Mouse (Mus musculus) hindbrain, embryonic 14.5 days (tissue): ENCODE measurements around the gene L1cam. TPM values are rescaled to one million over a fixed set of nuclear protein-coding genes. Genes with fewer than 3 reads are reported as not detected.

ENCODE experiments used
- ATAC-seq: fragments of 200-750 bp; cut with Nextera tagmentation; 2 replicates; pipeline ENCODE4 v1.8.0; 2017; ENCODE audit warnings: moderate number of reproducible peaks, mild to moderate bottlenecking, moderate TSS enrichment, moderate library complexity; ENCODE audit not compliant: low FRiP score
- DNase-seq: peaks from one replicate; pipeline ENCODE4 v3.0.0-alpha.2; 2015; ENCODE audit warnings: low spot score
- H3K27ac ChIP-seq: fragments of 300-500 bp; sonication (generic); 2 replicates; pipeline ENCODE4 v1.5.1; 2014; ENCODE audit warnings: mild to moderate bottlenecking, moderate library complexity
- H3K27me3 ChIP-seq: fragments of 300-500 bp; sonication (generic); 2 replicates; pipeline ENCODE4 v1.6.1; 2014; ENCODE audit warnings: mild to moderate bottlenecking, low read length, mixed read lengths; ENCODE audit not compliant: control insufficient read depth, insufficient read depth
- H3K36me3 ChIP-seq: fragments of 300-500 bp; sonication (generic); replicated peaks from 2 replicates; pipeline ENCODE4 v1.6.1; 2014; ENCODE audit not compliant: control insufficient read depth, insufficient read depth
- H3K4me1 ChIP-seq: fragments of 300-500 bp; sonication (generic); replicated peaks from 2 replicates; pipeline ENCODE4 v1.6.1; 2014; ENCODE audit warnings: antibody characterized with exemption, low read length, mixed read lengths; ENCODE audit not compliant: control insufficient read depth, insufficient read depth
- H3K4me2 ChIP-seq: fragments of 300-500 bp; sonication (generic); replicated peaks from 2 replicates; pipeline ENCODE4 v1.6.1; 2014; ENCODE audit warnings: mild to moderate bottlenecking, moderate library complexity
- H3K4me3 ChIP-seq: fragments of 300-500 bp; sonication (generic); replicated peaks from 2 replicates; pipeline ENCODE4 v1.5.1; 2014; ENCODE audit warnings: mild to moderate bottlenecking, low read length
- H3K9ac ChIP-seq: fragments of 300-500 bp; sonication (generic); 2 replicates; pipeline ENCODE4 v1.6.1; 2014
- H3K9me3 ChIP-seq: fragments of 300-500 bp; sonication (generic); 2 replicates; pipeline ENCODE4 v1.6.1; 2016; ENCODE audit warnings: low read length; ENCODE audit not compliant: control insufficient read depth
- WGBS: fragments of 180-500 bp; shearing (Covaris S2); extraction: QIAGEN DNeasy Blood & Tissue Kit; methylation state at CpG from one replicate; pipeline ENCODE4 v1.1.7; 2014; 5-methylcytosine and 5-hydroxymethylcytosine counted together
- polyA plus RNA-seq: library from polyadenylated mRNA; unstranded; fragments of >200 nt; fragmentation: Nextera tagmentation; extraction: Ambion mirVana; gene quantifications from 2 replicates; pipeline ENCODE4 v1.2.1, GENCODE M21; 2014

The L1cam gene
- polyA plus RNA-seq, 1 experiment from 2014 or later, result 135 TPM

GRCm38 (mm10) chrX:73916945-73917344 is 21.0 kb upstream of the L1cam start:
- Histone ChIP-seq H3K4me1 (peaks cover 5% of the 10 kb centered on the region; the same call in 1 of the 2 replicates), H3K27me3 (no peaks in the 10 kb centered on the region), H3K4me2 (no peak overlapping the region), H3K27ac (no peak overlapping the region), H3K9me3 (no peaks in the 10 kb centered on the region), H3K9ac (no peak overlapping the region), H3K4me3 (no peak overlapping the region), H3K36me3 (peaks cover 23% of the 10 kb centered on the region)
- ATAC-seq (no peak), DNase-seq (no peak)
- 70% methylated on average over 8 of the region's 8 CpGs for WGBS

- WGBS, result 27% methylated on average over 31 of the region's 31 CpGs
- Histone ChIP-seq H3K9ac (peak overlapping the region; percentile 53), H3K9me3 (no peaks in the 10 kb centered on the region), H3K4me3 (peak overlapping the region; percentile 19; the same call in 1 of the 2 replicates), H3K27ac (peak overlapping the region; percentile 80), H3K36me3 (peaks cover 23% of the 10 kb centered on the region), H3K27me3 (no peaks in the 10 kb centered on the region), H3K4me1 (peaks cover 5% of the 10 kb centered on the region; the same call in 1 of the 2 replicates), H3K4me2 (peak overlapping the region; percentile 47)
- peak; percentile 97 for ATAC-seq
- peak; percentile 86 for DNase-seq
Measured at GRCm38 (mm10) chrX:73914827-73915703, 19.2 kb upstream of the L1cam start.

GRCm38 (mm10) chrX:73911588-73911987 is 15.7 kb upstream of the L1cam start:
- H3K27ac ChIP-seq, result no peak overlapping the region
- no peak for ATAC-seq
- 0 out of 2 replicates have a peak, but pooled peaks cover 5% of the 10 kb centered on the region for H3K4me1 ChIP-seq
- H3K4me3 ChIP-seq, result no peak overlapping the region
- no peak overlapping the region for H3K9ac ChIP-seq
- H3K36me3 ChIP-seq, result no peaks in the 10 kb centered on the region
- 78% methylated on average over 2 of the region's 2 CpGs for WGBS
- no peak overlapping the region for H3K4me2 ChIP-seq
- DNase-seq, result no peak
- H3K9me3 ChIP-seq, result no peaks in the 10 kb centered on the region
- H3K27me3 ChIP-seq, result no peaks in the 10 kb centered on the region

- Histone ChIP-seq H3K9ac (no peak overlapping the region), H3K36me3 (no peaks in the 10 kb centered on the region), H3K4me3 (no peak overlapping the region), H3K27me3 (no peaks in the 10 kb centered on the region), H3K27ac (no peak overlapping the region), H3K4me1 (0 out of 2 replicates have a peak, but pooled peaks cover 5% of the 10 kb centered on the region), H3K4me2 (peak overlapping the region; percentile 19; the same call in 1 of the 2 replicates), H3K9me3 (no peaks in the 10 kb centered on the region)
- ATAC-seq (no peak), DNase-seq (no peak)
- WGBS, result 19% methylated on average over 26 of the region's 26 CpGs
Measured at GRCm38 (mm10) chrX:73911156-73911555, 15.3 kb upstream of the L1cam start.

GRCm38 (mm10) chrX:73910451-73910850 is 14.5 kb upstream of the L1cam start:
- no peak overlapping the region for H3K27ac ChIP-seq
- no peaks in the 10 kb centered on the region for H3K27me3 ChIP-seq
- no peak overlapping the region for H3K4me3 ChIP-seq
- no peak for ATAC-seq
- H3K9me3 ChIP-seq, result no peaks in the 10 kb centered on the region
- 0 out of 2 replicates have a peak, but pooled peaks cover 5% of the 10 kb centered on the region for H3K4me1 ChIP-seq
- no peak overlapping the region for H3K9ac ChIP-seq
- DNase-seq, result no peak
- H3K36me3 ChIP-seq, result no peaks in the 10 kb centered on the region
- no peak overlapping the region for H3K4me2 ChIP-seq

GRCm38 (mm10) chrX:73910049-73910448 is 14.1 kb upstream of the L1cam start:
- WGBS, result 79% methylated on average over 1 of the region's 1 CpGs
- no peak for DNase-seq
- Histone ChIP-seq H3K4me2 (no peak overlapping the region), H3K36me3 (no peaks in the 10 kb centered on the region), H3K4me1 (0 out of 2 replicates have a peak, but pooled peaks cover 5% of the 10 kb centered on the region), H3K27me3 (no peaks in the 10 kb centered on the region), H3K9me3 (no peaks in the 10 kb centered on the region), H3K9ac (no peak overlapping the region), H3K27ac (no peak overlapping the region), H3K4me3 (no peak overlapping the region)
- no peak for ATAC-seq

GRCm38 (mm10) chrX:73897959-73898358 is 2.1 kb upstream of the L1cam start:
- Histone ChIP-seq H3K9me3 (no peaks in the 10 kb centered on the region), H3K9ac (no peak overlapping the region), H3K36me3 (no peaks in the 10 kb centered on the region), H3K4me3 (no peak overlapping the region), H3K27me3 (no peaks in the 10 kb centered on the region), H3K27ac (no peak overlapping the region), H3K4me1 (no peaks in the 10 kb centered on the region), H3K4me2 (no peak overlapping the region)
- no peak for DNase-seq
- 79% methylated on average over 3 of the region's 3 CpGs for WGBS
- ATAC-seq, result no peak

- Histone ChIP-seq H3K27ac (no peak overlapping the region), H3K27me3 (no peaks in the 10 kb centered on the region), H3K4me3 (no peak overlapping the region), H3K36me3 (no peaks in the 10 kb centered on the region), H3K4me1 (no peaks in the 10 kb centered on the region), H3K9ac (no peak overlapping the region), H3K4me2 (no peak overlapping the region), H3K9me3 (no peaks in the 10 kb centered on the region)
- no peak for ATAC-seq
- WGBS, result 89% methylated on average over 14 of the region's 14 CpGs
- no peak for DNase-seq
Measured at GRCm38 (mm10) chrX:73892833-73893232, 3.1 kb downstream of the L1cam start.

- WGBS, result 83% methylated on average over 6 of the region's 6 CpGs
- no peaks in the 10 kb centered on the region for H3K36me3 ChIP-seq
Measured at GRCm38 (mm10) chrX:73891551-73892152, 4.3 kb downstream of the L1cam start, which contains the start of gene Avpr2. Gene Avpr2, plus strand, starts transcription at chrX:73892102.

More at GRCm38 (mm10) chrX:73891551-73892152, 4.3 kb downstream of the L1cam start, which contains the start of gene Avpr2:
- Histone ChIP-seq H3K27ac (no peak within 1 kb of the TSS), H3K9ac (no peak within 1 kb of the TSS), H3K4me2 (no peak within 1 kb of the TSS), H3K27me3 (no peaks in the 10 kb centered on the region), H3K4me1 (no peaks in the 10 kb centered on the region), H3K4me3 (no peak within 1 kb of the TSS), H3K9me3 (no peaks in the 10 kb centered on the region)
- ATAC-seq (no peak), DNase-seq (no peak)
